Mouse (Mus musculus): ENCODE data around the gene Sertad3. TPM values are rescaled to one million over a fixed set of nuclear protein-coding genes. Genes with fewer than 3 reads are reported as not detected.
A peak's percentile ranks its signal among the peaks of the same experiment; 100 is the strongest.

Sertad3 gene
- 31.4 and 31.7 TPM in 2 replicates for polyA plus RNA-seq (2015; fragmentation: Nextera tagmentation; extraction: Ambion mirVana)

- under 1% methylated on average over 36 of the region's 36 CpGs for WGBS (ENCODE audit: insufficient replicate concordance)
These were observed at the start of gene Sertad3 for GRCm38 (mm10) chr7:27473156-27473834. Gene Sertad3, plus strand, starts transcription at chr7:27473768.

GRCm38 (mm10) chr7:27427387-27427786 is 46.2 kb upstream of the Sertad3 start:
- H3K27ac ChIP-seq, result no peak overlapping the region
- no peak overlapping the region for H3K4me2 ChIP-seq
- no peaks in the 10 kb centered on the region for H3K4me1 ChIP-seq (replicated peaks)
- WGBS (ENCODE audit: insufficient replicate concordance), result 63% methylated on average over 1 of the region's 1 CpGs
- no peak overlapping the region for H3K9ac ChIP-seq
- H3K27me3 ChIP-seq, result peaks cover 33% of the 10 kb centered on the region
- ATAC-seq (ENCODE audit: low read depth), result no peak
- no peak for DNase-seq
- H3K36me3 ChIP-seq, result no peaks in the 10 kb centered on the region
- H3K9me3 ChIP-seq (replicated peaks), result peaks cover 4% of the 10 kb centered on the region; the same call in 1 of the 2 replicates
- no peak overlapping the region for H3K4me3 ChIP-seq (replicated peaks)

More at GRCm38 (mm10) chr7:27473156-27473834, at the start of gene Sertad3:
- Histone ChIP-seq H3K27ac (peak within 1 kb of the TSS; percentile 96), H3K4me3 (replicated peaks) (peak within 1 kb of the TSS; percentile 83), H3K4me1 (replicated peaks) (peaks cover 49% of the 10 kb centered on the region), H3K9ac (peak within 1 kb of the TSS; percentile 90), H3K4me2 (peak within 1 kb of the TSS; percentile 79), H3K27me3 (no peaks in the 10 kb centered on the region), H3K36me3 (peaks cover 30% of the 10 kb centered on the region), H3K9me3 (replicated peaks) (no peaks in the 10 kb centered on the region)
- ATAC-seq (ENCODE audit: low read depth), result peak; percentile 86
- DNase-seq, result peak; percentile 99

GRCm38 (mm10) chr7:27428002-27428401 is 45.6 kb upstream of the Sertad3 start:
- peaks cover 39% of the 10 kb centered on the region for H3K27me3 ChIP-seq
- no peak overlapping the region for H3K4me2 ChIP-seq
- ATAC-seq (ENCODE audit: low read depth), result no peak
- 64% methylated on average over 11 of the region's 11 CpGs for WGBS (ENCODE audit: insufficient replicate concordance)
- H3K4me1 ChIP-seq (replicated peaks), result 0 out of 2 replicates have a peak, but pooled peaks cover 1% of the 10 kb centered on the region
- H3K9me3 ChIP-seq (replicated peaks), result peaks cover 4% of the 10 kb centered on the region; the same call in 1 of the 2 replicates
- H3K36me3 ChIP-seq, result no peaks in the 10 kb centered on the region
- H3K27ac ChIP-seq, result no peak overlapping the region
- no peak overlapping the region for H3K9ac ChIP-seq
- DNase-seq, result no peak
- no peak overlapping the region for H3K4me3 ChIP-seq (replicated peaks)

- Histone ChIP-seq H3K4me1 (replicated peaks) (peaks cover 13% of the 10 kb centered on the region), H3K27ac (no peak overlapping the region), H3K9ac (no peak overlapping the region), H3K9me3 (replicated peaks) (peaks cover 4% of the 10 kb centered on the region; the same call in 1 of the 2 replicates), H3K36me3 (no peaks in the 10 kb centered on the region), H3K4me3 (replicated peaks) (no peak overlapping the region), H3K27me3 (peaks cover 44% of the 10 kb centered on the region), H3K4me2 (no peak overlapping the region)
- 46% methylated on average over 2 of the region's 2 CpGs for WGBS (ENCODE audit: insufficient replicate concordance)
- DNase-seq (no peak), ATAC-seq (ENCODE audit: low read depth) (no peak)
These were observed 44.4 kb upstream of the Sertad3 start for GRCm38 (mm10) chr7:27429135-27429534.

- H3K27me3 ChIP-seq, result peaks cover 61% of the 10 kb centered on the region
These were observed 40.2 kb upstream of the Sertad3 start for GRCm38 (mm10) chr7:27433349-27433748.

GRCm38 (mm10) chr7:27433794-27434193 is 39.8 kb upstream of the Sertad3 start:
- H3K4me1 ChIP-seq (replicated peaks), result peaks cover 17% of the 10 kb centered on the region
- H3K27me3 ChIP-seq, result peaks cover 61% of the 10 kb centered on the region
- DNase-seq (no peak), ATAC-seq (ENCODE audit: low read depth) (peak; percentile 71; the same call in 1 of the 2 replicates)
- WGBS (ENCODE audit: insufficient replicate concordance), result 6% methylated on average over 10 of the region's 10 CpGs
- H3K27ac ChIP-seq, result no peak overlapping the region
- H3K4me2 ChIP-seq, result no peak overlapping the region
- H3K9ac ChIP-seq, result no peak overlapping the region
- no peaks in the 10 kb centered on the region for H3K36me3 ChIP-seq
- H3K4me3 ChIP-seq (replicated peaks), result no peak overlapping the region
- H3K9me3 ChIP-seq (replicated peaks), result peaks cover 4% of the 10 kb centered on the region; the same call in 1 of the 2 replicates

More at GRCm38 (mm10) chr7:27433349-27433748, 40.2 kb upstream of the Sertad3 start:
- 0 out of 2 replicates have a peak, but pooled peaks have one; percentile 10 for ATAC-seq (ENCODE audit: low read depth)
- Histone ChIP-seq H3K36me3 (no peaks in the 10 kb centered on the region), H3K4me3 (replicated peaks) (no peak overlapping the region), H3K9me3 (replicated peaks) (peaks cover 4% of the 10 kb centered on the region; the same call in 1 of the 2 replicates), H3K4me1 (replicated peaks) (peaks cover 17% of the 10 kb centered on the region), H3K27ac (no peak overlapping the region), H3K4me2 (no peak overlapping the region), H3K9ac (no peak overlapping the region)
- DNase-seq, result no peak
- 19% methylated on average over 10 of the region's 10 CpGs for WGBS (ENCODE audit: insufficient replicate concordance)

- 0 out of 2 replicates have a peak, but pooled peaks cover 4% of the 10 kb centered on the region for H3K9me3 ChIP-seq (replicated peaks)
- peaks cover 48% of the 10 kb centered on the region for H3K27me3 ChIP-seq
- no peaks in the 10 kb centered on the region for H3K36me3 ChIP-seq
- DNase-seq (peak; percentile 54), ATAC-seq (ENCODE audit: low read depth) (peak; percentile 64; the same call in 1 of the 2 replicates)
- H3K4me1 ChIP-seq (replicated peaks), result peaks cover 17% of the 10 kb centered on the region
- H3K4me3 ChIP-seq (replicated peaks), result no peak overlapping the region
- H3K4me2 ChIP-seq, result no peak overlapping the region
- 42% methylated on average over 5 of the region's 5 CpGs for WGBS (ENCODE audit: insufficient replicate concordance)
- H3K27ac ChIP-seq, result no peak overlapping the region
- H3K9ac ChIP-seq, result no peak overlapping the region
These were observed 36.0 kb upstream of the Sertad3 start for GRCm38 (mm10) chr7:27437544-27437943.

GRCm38 (mm10) chr7:27440014-27440413 is 33.6 kb upstream of the Sertad3 start:
- 0 out of 2 replicates have a peak, but pooled peaks cover 4% of the 10 kb centered on the region for H3K9me3 ChIP-seq (replicated peaks)
- no peak for DNase-seq
- H3K27me3 ChIP-seq, result peaks cover 45% of the 10 kb centered on the region
- no peak overlapping the region for H3K4me2 ChIP-seq
- no peak overlapping the region for H3K27ac ChIP-seq
- no peak for ATAC-seq (ENCODE audit: low read depth)
- 67% methylated on average over 4 of the region's 4 CpGs for WGBS (ENCODE audit: insufficient replicate concordance)
- H3K9ac ChIP-seq, result no peak overlapping the region
- H3K4me1 ChIP-seq (replicated peaks), result 0 out of 2 replicates have a peak, but pooled peaks cover 3% of the 10 kb centered on the region
- H3K4me3 ChIP-seq (replicated peaks), result no peak overlapping the region
- H3K36me3 ChIP-seq, result no peaks in the 10 kb centered on the region

GRCm38 (mm10) chr7:27446051-27446450 is 27.5 kb upstream of the Sertad3 start:
- no peak for DNase-seq
- H3K27ac ChIP-seq, result no peak overlapping the region
- WGBS (ENCODE audit: insufficient replicate concordance), result 11% methylated on average over 18 of the region's 18 CpGs

GRCm38 (mm10) chr7:27446521-27447418 is 26.8 kb upstream of the Sertad3 start:
- DNase-seq, result no peak

More at GRCm38 (mm10) chr7:27446051-27446450, 27.5 kb upstream of the Sertad3 start:
- H3K9ac ChIP-seq, result peak overlapping the region; percentile 68
- no peak for ATAC-seq (ENCODE audit: low read depth)
- peaks cover 51% of the 10 kb centered on the region for H3K27me3 ChIP-seq
- peak overlapping the region; percentile 60 for H3K4me3 ChIP-seq (replicated peaks)
- H3K4me2 ChIP-seq, result peak overlapping the region; percentile 80
- H3K36me3 ChIP-seq, result peaks cover 13% of the 10 kb centered on the region
- no peaks in the 10 kb centered on the region for H3K9me3 ChIP-seq (replicated peaks)
- peaks cover 40% of the 10 kb centered on the region for H3K4me1 ChIP-seq (replicated peaks)

More at GRCm38 (mm10) chr7:27446521-27447418, 26.8 kb upstream of the Sertad3 start:
- peak overlapping the region; percentile 13; the same call in 1 of the 2 replicates for H3K27ac ChIP-seq
- peaks cover 46% of the 10 kb centered on the region for H3K4me1 ChIP-seq (replicated peaks)
- H3K9me3 ChIP-seq (replicated peaks), result no peaks in the 10 kb centered on the region
- 12% methylated on average over 26 of the region's 53 CpGs for WGBS (ENCODE audit: insufficient replicate concordance)
- peak overlapping the region; percentile 80 for H3K4me2 ChIP-seq
- no peak for ATAC-seq (ENCODE audit: low read depth)
- H3K27me3 ChIP-seq, result peaks cover 51% of the 10 kb centered on the region
- H3K36me3 ChIP-seq, result peaks cover 18% of the 10 kb centered on the region
- peak overlapping the region; percentile 60 for H3K4me3 ChIP-seq (replicated peaks)
- peak overlapping the region; percentile 68 for H3K9ac ChIP-seq
